Mouse (Mus musculus) E14TG2a.4 (cell line): ENCODE measurements around the gene Tspan5.

Source experiments
- H3K27me3 ChIP-seq: 2 replicates; pipeline ENCODE4 v1.6.1; 2014; ENCODE audit warnings: low read length, control low read depth; ENCODE audit not compliant: insufficient read depth
- H3K36me3 ChIP-seq: 2 replicates; pipeline ENCODE4 v1.6.1; 2014; ENCODE audit warnings: low read length, control low read depth; ENCODE audit not compliant: insufficient read depth
- H3K4me1 ChIP-seq: replicated peaks from 2 replicates; pipeline ENCODE4 v1.6.1; 2014; ENCODE audit warnings: low read depth, low read length, control low read depth
- H3K4me3 ChIP-seq: replicated peaks from 2 replicates; pipeline ENCODE4 v1.5.1; 2014; ENCODE audit warnings: mild to moderate bottlenecking, low read length
- H3K9me3 ChIP-seq: 2 replicates; pipeline ENCODE4 v1.6.1; 2014; ENCODE audit warnings: low read length, control low read depth
- CTCF ChIP-seq: conservative IDR thresholded peaks from 2 replicates; pipeline ENCODE4 v1.5.1; 2014; ENCODE audit warnings: low read length
- NANOG ChIP-seq: IDR thresholded peaks from 2 replicates; pipeline ENCODE4 v1.6.1; 2014; ENCODE audit warnings: borderline replicate concordance, low read length, mixed read lengths
- POU5F1 ChIP-seq: IDR thresholded peaks from 2 replicates; pipeline ENCODE4 v1.6.1; 2014; ENCODE audit warnings: low read length, borderline replicate concordance

Gene Tspan5

DNA sequence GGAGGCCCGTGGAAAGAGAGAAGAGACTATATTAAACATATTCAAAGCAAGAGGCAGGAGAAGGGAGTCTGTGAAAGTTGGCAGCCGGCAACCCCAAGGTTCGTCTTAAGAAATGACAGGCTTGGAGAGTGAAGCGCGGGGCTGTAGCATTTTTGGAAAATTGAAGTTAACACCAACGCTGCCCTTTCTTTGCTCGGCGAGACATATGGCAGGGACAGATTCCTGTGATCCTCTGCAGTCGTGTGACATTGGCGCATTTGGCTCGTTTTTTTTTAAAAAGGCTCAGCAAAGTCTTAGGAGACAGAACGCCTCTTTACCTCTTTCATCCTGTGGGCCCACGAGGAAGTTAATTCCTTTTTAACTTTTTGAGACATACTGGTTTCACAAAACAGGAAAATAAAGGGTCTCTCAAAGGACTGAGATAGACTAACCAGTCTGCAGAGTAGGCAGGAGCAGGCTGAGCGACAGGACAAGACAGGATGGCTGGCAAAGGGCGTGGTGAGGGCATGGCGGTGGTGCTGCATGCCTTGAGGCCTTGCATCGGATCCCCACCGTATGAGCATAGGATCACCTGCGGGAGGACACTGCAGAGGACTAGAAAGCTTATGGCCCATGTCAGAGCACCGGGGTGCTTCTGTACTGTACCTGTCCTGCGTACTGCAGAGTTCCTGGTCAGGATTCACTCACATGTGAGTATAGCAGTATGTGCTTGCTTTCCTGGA, 60.9 kb downstream of the Tspan5 start:
- H3K9me3 ChIP-seq: no peaks in the 10 kb centered on the region
- H3K27me3 ChIP-seq: no peaks in the 10 kb centered on the region
- TF ChIP-seq POU5F1 (no peak), CTCF (no peak), NANOG (no peak)
- H3K4me3 ChIP-seq: no peak overlapping the region
- peaks cover 43% of the 10 kb centered on the region for H3K4me1 ChIP-seq
- peaks cover 10% of the 10 kb centered on the region; the same call in 1 of the 2 replicates for H3K36me3 ChIP-seq

DNA sequence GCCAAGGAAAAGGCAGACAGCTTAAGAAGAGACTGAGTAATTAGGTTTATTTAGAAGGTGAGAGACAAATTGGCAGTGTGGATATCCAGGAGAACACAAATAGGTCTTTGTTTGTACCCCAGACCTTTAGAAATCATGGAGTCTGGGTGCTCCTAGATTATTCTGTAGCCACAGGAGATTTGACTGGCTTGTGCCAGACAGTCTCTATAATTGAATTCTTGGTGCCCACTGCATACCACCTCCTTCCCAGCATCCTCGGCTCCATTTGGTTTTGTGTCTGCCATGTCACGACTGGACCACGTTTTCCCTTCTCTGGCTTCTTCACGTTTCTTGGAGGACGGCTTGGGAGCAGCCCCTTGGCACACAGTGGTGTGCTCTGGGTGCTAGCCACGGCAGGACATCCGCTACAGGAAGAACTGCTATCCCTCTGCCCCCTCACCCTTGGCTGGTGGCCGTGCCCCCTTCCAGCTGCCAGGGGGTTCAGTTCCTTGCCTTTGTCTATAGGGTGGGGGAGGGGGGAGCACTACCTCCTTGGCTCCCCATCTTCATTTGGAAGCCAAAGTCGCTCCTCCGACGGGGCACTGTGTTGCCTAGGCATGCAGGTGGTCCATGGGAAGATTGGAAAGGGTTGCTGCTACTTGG, 61.6 kb downstream of the Tspan5 start:
- peaks cover 9% of the 10 kb centered on the region; the same call in 1 of the 2 replicates for H3K36me3 ChIP-seq
- peaks cover 46% of the 10 kb centered on the region for H3K4me1 ChIP-seq
- H3K9me3 ChIP-seq: no peaks in the 10 kb centered on the region
- no peak overlapping the region for H3K4me3 ChIP-seq
- no peaks in the 10 kb centered on the region for H3K27me3 ChIP-seq
- no peak for TF ChIP-seq CTCF
- no peak for TF ChIP-seq POU5F1
- TF ChIP-seq NANOG: no peak

DNA sequence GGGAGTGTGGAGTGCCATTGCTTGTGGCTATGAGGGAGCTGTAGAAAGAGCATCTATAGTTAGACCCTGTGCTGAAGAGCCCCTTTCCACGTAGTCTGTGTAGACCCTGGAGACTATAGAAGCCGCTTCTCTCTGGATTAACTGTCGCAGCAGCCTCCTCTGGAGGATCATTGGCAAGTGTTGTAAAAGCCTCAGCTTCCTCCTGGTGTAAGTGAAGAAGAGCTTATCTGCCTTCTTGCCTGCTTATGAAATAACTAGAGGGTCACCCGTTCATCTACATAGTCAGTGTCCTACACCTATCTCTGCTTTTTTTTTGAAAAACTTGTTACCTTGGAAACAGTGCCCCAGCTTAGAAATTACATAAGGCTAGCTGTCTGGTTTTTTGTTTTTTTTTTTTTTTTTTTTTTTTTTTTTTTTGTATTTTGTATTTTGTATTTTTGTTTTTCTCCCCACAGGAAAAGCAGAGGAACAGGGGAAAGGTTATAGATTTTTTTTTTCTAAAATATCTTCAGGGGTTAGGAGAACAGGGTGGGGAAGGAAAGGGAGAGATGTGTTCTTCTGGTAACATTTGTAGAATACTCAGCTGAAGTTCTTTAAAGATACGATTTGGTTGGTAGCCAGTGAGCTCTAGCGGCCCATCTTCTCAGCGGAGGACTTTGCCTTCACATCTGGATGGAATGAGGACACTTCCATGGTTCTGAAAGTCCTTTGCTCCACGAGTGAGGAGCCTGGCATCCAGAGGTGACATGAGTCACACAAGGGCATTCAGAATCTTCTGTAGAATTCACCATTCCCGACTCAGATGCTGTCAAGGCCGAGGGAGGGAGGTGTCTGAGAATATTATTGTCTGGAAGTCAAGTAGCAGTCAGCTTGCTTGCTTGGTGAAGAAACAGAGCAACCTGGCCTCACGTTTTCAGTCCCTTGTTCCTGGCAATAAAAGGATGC, 62.4 kb downstream of the Tspan5 start:
- H3K4me1 ChIP-seq: peaks cover 52% of the 10 kb centered on the region
- peaks cover 8% of the 10 kb centered on the region; the same call in 1 of the 2 replicates for H3K36me3 ChIP-seq
- H3K9me3 ChIP-seq: no peaks in the 10 kb centered on the region
- H3K4me3 ChIP-seq: no peak overlapping the region
- H3K27me3 ChIP-seq: no peaks in the 10 kb centered on the region
- TF ChIP-seq POU5F1: no peak
- no peak for TF ChIP-seq CTCF
- TF ChIP-seq NANOG: no peak

DNA sequence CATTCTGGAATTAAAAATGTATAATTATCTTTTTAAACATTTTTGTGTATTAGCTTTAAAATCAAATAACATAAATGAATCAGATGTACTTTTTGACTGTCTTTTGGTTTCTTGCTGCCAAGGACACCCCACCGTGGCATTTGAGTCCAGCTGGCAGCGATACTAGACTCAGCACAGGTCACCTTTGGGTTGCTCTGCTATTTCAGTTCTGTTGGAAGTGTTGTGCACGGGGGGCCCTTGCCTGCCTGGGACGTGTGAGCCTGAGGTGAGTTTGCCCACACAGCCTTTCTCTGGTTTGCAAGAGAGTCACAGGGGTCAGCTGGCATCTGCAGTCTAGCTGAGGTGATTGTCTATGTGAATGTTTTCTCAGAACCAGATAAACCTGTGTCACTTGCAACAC, 65.8 kb downstream of the Tspan5 start:
- TF ChIP-seq CTCF (no peak), NANOG (no peak), POU5F1 (no peak)
- peaks cover 3% of the 10 kb centered on the region; the same call in 1 of the 2 replicates for H3K36me3 ChIP-seq
- no peaks in the 10 kb centered on the region for H3K27me3 ChIP-seq
- no peaks in the 10 kb centered on the region for H3K9me3 ChIP-seq
- H3K4me1 ChIP-seq: peaks cover 55% of the 10 kb centered on the region
- no peak overlapping the region for H3K4me3 ChIP-seq

DNA sequence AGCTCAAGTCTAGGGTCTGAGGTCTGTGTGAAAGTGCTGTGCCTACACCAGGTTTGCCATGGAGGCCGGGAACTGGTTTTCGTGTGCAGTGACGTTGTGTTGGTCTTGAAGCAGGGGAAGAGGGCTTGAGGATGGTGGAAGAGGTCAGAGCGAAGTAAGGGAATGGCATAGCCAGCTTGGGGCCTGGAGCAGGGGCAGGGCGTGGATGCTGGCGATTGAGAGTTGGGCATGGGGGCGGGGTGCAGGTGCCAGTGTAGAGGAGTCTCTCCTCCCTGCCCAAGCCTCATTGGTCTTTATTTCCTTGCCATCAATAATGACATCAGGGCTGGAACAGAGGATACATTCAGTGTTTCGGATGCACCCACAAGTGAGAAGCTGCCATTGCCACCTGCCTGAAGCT, 67.5 kb downstream of the Tspan5 start:
- H3K4me3 ChIP-seq: no peak overlapping the region; the same call in 1 of the 2 replicates
- no peaks in the 10 kb centered on the region for H3K9me3 ChIP-seq
- no peaks in the 10 kb centered on the region for H3K27me3 ChIP-seq
- TF ChIP-seq POU5F1: no peak
- no peak for TF ChIP-seq CTCF
- no peak for TF ChIP-seq NANOG
- H3K36me3 ChIP-seq: 0 out of 2 replicates have a peak, but pooled peaks cover 3% of the 10 kb centered on the region
- H3K4me1 ChIP-seq: peaks cover 60% of the 10 kb centered on the region

DNA sequence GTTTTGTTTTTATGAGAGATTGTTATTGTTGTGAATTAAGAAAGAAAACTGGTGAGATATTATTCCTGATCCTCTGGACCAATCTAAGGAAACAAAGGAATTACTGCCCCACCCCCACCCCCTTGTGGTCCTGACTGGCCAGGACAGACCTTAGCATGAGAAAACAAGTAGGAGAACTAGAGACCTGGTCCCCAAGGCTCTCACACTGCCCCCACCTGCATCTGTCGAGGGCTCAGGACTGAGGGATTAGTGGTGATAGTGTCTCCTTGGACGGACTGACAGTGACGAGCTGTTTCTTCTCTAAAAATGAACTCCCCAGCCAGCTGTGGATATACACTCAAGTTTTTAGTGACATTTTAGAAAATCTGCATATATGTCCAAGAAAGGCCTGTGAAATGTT, 70.6 kb downstream of the Tspan5 start:
- H3K4me1 ChIP-seq: peaks cover 87% of the 10 kb centered on the region
- H3K36me3 ChIP-seq: 0 out of 2 replicates have a peak, but pooled peaks cover 3% of the 10 kb centered on the region
- no peak overlapping the region for H3K4me3 ChIP-seq
- no peaks in the 10 kb centered on the region for H3K27me3 ChIP-seq
- H3K9me3 ChIP-seq: no peaks in the 10 kb centered on the region
- TF ChIP-seq CTCF (no peak), POU5F1 (no peak), NANOG (no peak)

DNA sequence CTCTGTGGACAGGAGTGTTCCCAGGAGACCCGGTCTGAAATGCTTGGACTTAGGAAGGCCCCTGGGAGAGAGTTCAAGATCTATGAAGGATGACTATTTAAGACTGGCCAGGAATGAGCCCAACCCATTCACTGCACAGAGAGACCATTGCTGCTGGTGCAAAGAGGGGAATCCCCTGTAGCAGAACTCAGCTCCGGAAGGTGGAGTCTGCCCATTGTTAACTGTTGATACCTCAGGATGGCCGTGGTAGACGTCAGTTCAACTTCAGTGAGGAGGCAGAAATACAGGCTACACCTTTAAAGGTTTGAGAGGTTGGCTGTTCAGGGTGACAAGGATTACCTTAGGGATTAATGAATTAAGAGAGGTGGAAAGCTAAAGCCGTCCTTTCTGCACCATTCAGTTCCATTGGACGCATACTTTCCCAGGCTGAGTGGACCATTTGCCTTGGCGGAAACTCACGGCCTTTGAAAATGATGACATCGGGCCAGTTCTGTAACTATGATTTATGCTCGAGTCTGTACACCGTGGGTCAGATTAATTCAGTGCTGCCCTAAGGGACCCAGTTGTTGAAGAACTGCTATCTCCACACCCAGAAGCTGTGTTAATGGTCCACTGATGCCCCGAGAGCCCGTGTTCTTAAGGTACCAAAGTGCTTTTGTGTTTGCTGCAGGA, 71.3 kb downstream of the Tspan5 start:
- H3K27me3 ChIP-seq: no peaks in the 10 kb centered on the region
- peaks cover 89% of the 10 kb centered on the region for H3K4me1 ChIP-seq
- no peak for TF ChIP-seq NANOG
- no peak for TF ChIP-seq POU5F1
- no peak for TF ChIP-seq CTCF
- H3K36me3 ChIP-seq: peaks cover 5% of the 10 kb centered on the region; the same call in 1 of the 2 replicates
- 0 out of 2 replicates have a peak overlapping the region, but pooled peaks have one; percentile 18 for H3K4me3 ChIP-seq
- no peaks in the 10 kb centered on the region for H3K9me3 ChIP-seq
